Mouse (Mus musculus) lung, postnatal 0 days (tissue): Measurements from ENCODE around the gene Abl1. TPM values are rescaled to one million over a fixed set of nuclear protein-coding genes. Genes with fewer than 3 reads are reported as not detected.

Experiments
- ATAC-seq: fragments of 200-750 bp; cut with Nextera tagmentation; 2 replicates; pipeline ENCODE4 v1.8.0; 2017; ENCODE audit warnings: moderate library complexity
- DNase-seq: peaks from one replicate; pipeline ENCODE4 v3.0.0-alpha.2; 2016; ENCODE audit warnings: low spot score
- H3K27ac ChIP-seq: fragments of 300-500 bp; sonication (generic); 2 replicates; pipeline ENCODE4 v1.5.1; 2014; ENCODE audit warnings: antibody characterized with exemption, mild to moderate bottlenecking, low read length, mixed read lengths
- H3K27me3 ChIP-seq: fragments of 300-500 bp; sonication (generic); replicated peaks from 2 replicates; pipeline ENCODE4 v1.6.1; 2014; ENCODE audit warnings: low read length, mixed read lengths; ENCODE audit not compliant: insufficient read depth
- H3K36me3 ChIP-seq: fragments of 300-500 bp; sonication (generic); 2 replicates; pipeline ENCODE4 v1.6.1; 2014; ENCODE audit warnings: low read length, mixed read lengths; ENCODE audit not compliant: insufficient read depth
- H3K4me1 ChIP-seq: fragments of 300-500 bp; sonication (generic); 2 replicates; pipeline ENCODE4 v1.6.1; 2014; ENCODE audit warnings: antibody characterized with exemption, low read depth, low read length, mixed read lengths; ENCODE audit not compliant: insufficient read depth
- H3K4me2 ChIP-seq: fragments of 300-500 bp; sonication (generic); replicated peaks from 2 replicates; pipeline ENCODE4 v1.6.1; 2014; ENCODE audit warnings: low read depth, mild to moderate bottlenecking, low read length, moderate library complexity, mixed read lengths
- H3K4me3 ChIP-seq: fragments of 300-500 bp; sonication (generic); 2 replicates; pipeline ENCODE4 v1.5.1; 2014; ENCODE audit warnings: low read depth, low read length
- H3K9ac ChIP-seq: fragments of 300-500 bp; sonication (generic); replicated peaks from 2 replicates; pipeline ENCODE4 v1.6.1; 2014; ENCODE audit warnings: low read depth, mild to moderate bottlenecking
- H3K9me3 ChIP-seq: fragments of 300-500 bp; sonication (generic); 2 replicates; pipeline ENCODE4 v1.6.1; 2016; ENCODE audit warnings: low read length, mixed read lengths
- CTCF ChIP-seq: IDR thresholded peaks from 2 replicates; pipeline ENCODE4 v1.5.1; 2016; ENCODE audit warnings: antibody characterized with exemption, mild to moderate bottlenecking
- EP300 ChIP-seq: IDR thresholded peaks from 2 replicates; pipeline ENCODE4 v1.6.1; 2016; ENCODE audit warnings: antibody characterized with exemption, mild to moderate bottlenecking, control low read depth
- WGBS: fragments of 180-500 bp; shearing (Covaris S2); extraction: QIAGEN DNeasy Blood & Tissue Kit; methylation state at CpG from one replicate; pipeline ENCODE4 v1.1.7; 2014; 5-methylcytosine and 5-hydroxymethylcytosine counted together
- polyA plus RNA-seq: library from polyadenylated mRNA; unstranded; fragments of >200 nt; fragmentation: Nextera tagmentation; extraction: Ambion mirVana; gene quantifications from 2 replicates; pipeline ENCODE4 v1.2.1, GENCODE M21; 2015

Gene Abl1
- polyA plus RNA-seq, 1 experiment from 2014 or later: 16.3 TPM

GRCm38 (mm10) chr2:31792611-31793010 is 104.4 kb downstream of the Abl1 start:
- TF ChIP-seq CTCF (peak; percentile 46), EP300 (no peak)
- Histone ChIP-seq H3K4me3 (no peak overlapping the region), H3K36me3 (peaks cover 38% of the 10 kb centered on the region), H3K27me3 (no peaks in the 10 kb centered on the region), H3K9ac (no peak overlapping the region), H3K4me1 (no peaks in the 10 kb centered on the region), H3K4me2 (no peak overlapping the region), H3K27ac (no peak overlapping the region), H3K9me3 (no peaks in the 10 kb centered on the region)
- DNase-seq (no peak), ATAC-seq (no peak)
- 75% methylated on average over 6 of the region's 6 CpGs for WGBS

GRCm38 (mm10) chr2:31796943-31797342 is 108.8 kb downstream of the Abl1 start:
- Histone ChIP-seq H3K4me3 (no peak overlapping the region), H3K9ac (no peak overlapping the region), H3K9me3 (no peaks in the 10 kb centered on the region), H3K36me3 (peaks cover 46% of the 10 kb centered on the region), H3K4me2 (no peak overlapping the region), H3K4me1 (no peaks in the 10 kb centered on the region), H3K27ac (no peak overlapping the region), H3K27me3 (no peaks in the 10 kb centered on the region)
- TF ChIP-seq EP300 (no peak), CTCF (no peak)
- DNase-seq: peak; percentile 26
- peak; percentile 73 for ATAC-seq
- WGBS: 80% methylated on average over 3 of the region's 3 CpGs

GRCm38 (mm10) chr2:31801416-31801815 is 113.2 kb downstream of the Abl1 start:
- DNase-seq (no peak), ATAC-seq (no peak)
- no peak for TF ChIP-seq EP300
- TF ChIP-seq CTCF: no peak
- no peaks in the 10 kb centered on the region for H3K4me1 ChIP-seq
- H3K9ac ChIP-seq: no peak overlapping the region
- no peak overlapping the region for H3K4me2 ChIP-seq
- WGBS: 82% methylated on average over 9 of the region's 9 CpGs
- no peak overlapping the region for H3K27ac ChIP-seq
- no peak overlapping the region for H3K4me3 ChIP-seq
- no peaks in the 10 kb centered on the region for H3K27me3 ChIP-seq
- no peaks in the 10 kb centered on the region for H3K9me3 ChIP-seq
- H3K36me3 ChIP-seq: peaks cover 53% of the 10 kb centered on the region

GRCm38 (mm10) chr2:31802811-31803210 is 114.6 kb downstream of the Abl1 start:
- 84% methylated on average over 8 of the region's 8 CpGs for WGBS
- Histone ChIP-seq H3K27ac (peak overlapping the region; percentile 26; the same call in 1 of the 2 replicates), H3K27me3 (no peaks in the 10 kb centered on the region), H3K9ac (no peak overlapping the region), H3K4me2 (no peak overlapping the region), H3K4me3 (no peak overlapping the region), H3K9me3 (no peaks in the 10 kb centered on the region), H3K36me3 (peaks cover 44% of the 10 kb centered on the region), H3K4me1 (no peaks in the 10 kb centered on the region)
- no peak for ATAC-seq
- no peak for DNase-seq
- TF ChIP-seq EP300: no peak
- no peak for TF ChIP-seq CTCF

- peak; percentile 59 for ATAC-seq
- peak; percentile 47 for DNase-seq
- H3K4me2 ChIP-seq: no peak overlapping the region
- H3K4me3 ChIP-seq: no peak overlapping the region
- no peak overlapping the region for H3K9ac ChIP-seq
- TF ChIP-seq CTCF (no peak), EP300 (no peak)
- H3K27ac ChIP-seq: peak overlapping the region; percentile 26; the same call in 1 of the 2 replicates
- peaks cover 41% of the 10 kb centered on the region for H3K36me3 ChIP-seq
- no peaks in the 10 kb centered on the region for H3K9me3 ChIP-seq
- no peaks in the 10 kb centered on the region for H3K27me3 ChIP-seq
- H3K4me1 ChIP-seq: no peaks in the 10 kb centered on the region
- WGBS: 54% methylated on average over 14 of the region's 14 CpGs
Observed at GRCm38 (mm10) chr2:31803480-31803879, 115.3 kb downstream of the Abl1 start.

GRCm38 (mm10) chr2:31806639-31807382 is 118.6 kb downstream of the Abl1 start:
- H3K27ac ChIP-seq: no peak overlapping the region
- no peak for ATAC-seq
- no peak overlapping the region for H3K4me3 ChIP-seq
- H3K9ac ChIP-seq: no peak overlapping the region
- H3K36me3 ChIP-seq: peaks cover 16% of the 10 kb centered on the region
- WGBS: 46% methylated on average over 9 of the region's 9 CpGs
- no peaks in the 10 kb centered on the region for H3K9me3 ChIP-seq
- DNase-seq: no peak
- H3K27me3 ChIP-seq: no peaks in the 10 kb centered on the region
- H3K4me1 ChIP-seq: no peaks in the 10 kb centered on the region; the same call in 1 of the 2 replicates
- TF ChIP-seq EP300 (no peak), CTCF (no peak)
- H3K4me2 ChIP-seq: no peak overlapping the region
